Mouse (Mus musculus): ENCODE results near the gene Ralgps2. TPM values are rescaled to one million over a fixed set of nuclear protein-coding genes. Genes with fewer than 3 reads are reported as not detected.

Ralgps2 gene
- polyA plus RNA-seq, 1 experiment from 2014 or later, result 120 TPM

- peak; percentile 75 for ATAC-seq (ENCODE audit: low FRiP score, low read depth)
- Histone ChIP-seq H3K4me1 (peaks cover 20% of the 10 kb centered on the region), H3K9me3 (no peaks in the 10 kb centered on the region), H3K27ac (no peak overlapping the region), H3K36me3 (no peaks in the 10 kb centered on the region), H3K27me3 (replicated peaks) (no peaks in the 10 kb centered on the region), H3K4me2 (replicated peaks) (peak overlapping the region; percentile 38), H3K9ac (no peak overlapping the region), H3K4me3 (no peak overlapping the region)
- 6% methylated on average over 6 of the region's 6 CpGs for WGBS
These were observed 100.7 kb downstream of the Ralgps2 start for GRCm38 (mm10) chr1:156838695-156839094.

- H3K4me1 ChIP-seq, result peaks cover 18% of the 10 kb centered on the region
- no peaks in the 10 kb centered on the region for H3K27me3 ChIP-seq (replicated peaks)
- no peak within 1 kb of the TSS for H3K4me3 ChIP-seq
- ATAC-seq (ENCODE audit: low FRiP score, low read depth), result no peak
- no peaks in the 10 kb centered on the region for H3K36me3 ChIP-seq
- H3K9me3 ChIP-seq, result no peaks in the 10 kb centered on the region
- H3K9ac ChIP-seq, result no peak within 1 kb of the TSS
- no peak within 1 kb of the TSS for H3K27ac ChIP-seq
- peak within 1 kb of the TSS; percentile 38 for H3K4me2 ChIP-seq (replicated peaks)
- 50% methylated on average over 4 of the region's 4 CpGs for WGBS
These were observed 101.2 kb downstream of the Ralgps2 start, which contains the start of gene Angptl1 for GRCm38 (mm10) chr1:156838177-156838576. TSS of gene Angptl1 (plus strand) at chr1:156838562.

GRCm38 (mm10) chr1:156819236-156819635, 120.2 kb downstream of the Ralgps2 start:
- Histone ChIP-seq H3K27me3 (replicated peaks) (no peaks in the 10 kb centered on the region), H3K36me3 (peaks cover 51% of the 10 kb centered on the region), H3K4me3 (no peak overlapping the region), H3K9ac (no peak overlapping the region), H3K27ac (no peak overlapping the region), H3K4me2 (replicated peaks) (no peak overlapping the region), H3K4me1 (no peaks in the 10 kb centered on the region), H3K9me3 (no peaks in the 10 kb centered on the region)
- 100% methylated on average over 1 of the region's 1 CpGs for WGBS
- no peak for ATAC-seq (ENCODE audit: low FRiP score, low read depth)

- Histone ChIP-seq H3K4me3 (no peak overlapping the region), H3K4me2 (replicated peaks) (no peak overlapping the region), H3K9me3 (no peaks in the 10 kb centered on the region), H3K27me3 (replicated peaks) (no peaks in the 10 kb centered on the region), H3K4me1 (peaks cover 4% of the 10 kb centered on the region; the same call in 1 of the 2 replicates), H3K9ac (no peak overlapping the region), H3K27ac (no peak overlapping the region), H3K36me3 (peaks cover 33% of the 10 kb centered on the region)
- no peak for ATAC-seq (ENCODE audit: low FRiP score, low read depth)
- WGBS, result 81% methylated on average over 6 of the region's 6 CpGs
These were observed 125.9 kb downstream of the Ralgps2 start for GRCm38 (mm10) chr1:156813485-156813884.

- peaks cover 4% of the 10 kb centered on the region; the same call in 1 of the 2 replicates for H3K4me1 ChIP-seq
- no peak for ATAC-seq (ENCODE audit: low FRiP score, low read depth)
- no peak overlapping the region for H3K4me2 ChIP-seq (replicated peaks)
- WGBS, result 75% methylated on average over 8 of the region's 8 CpGs
- H3K36me3 ChIP-seq, result peaks cover 25% of the 10 kb centered on the region
- no peak overlapping the region for H3K4me3 ChIP-seq
- no peaks in the 10 kb centered on the region for H3K27me3 ChIP-seq (replicated peaks)
- no peaks in the 10 kb centered on the region for H3K9me3 ChIP-seq
- H3K27ac ChIP-seq, result no peak overlapping the region
- H3K9ac ChIP-seq, result no peak overlapping the region
These were observed 126.7 kb downstream of the Ralgps2 start for GRCm38 (mm10) chr1:156812716-156813115.

GRCm38 (mm10) chr1:156811928-156812327, 127.5 kb downstream of the Ralgps2 start:
- Histone ChIP-seq H3K4me2 (replicated peaks) (no peak overlapping the region), H3K9me3 (no peaks in the 10 kb centered on the region), H3K27ac (no peak overlapping the region), H3K27me3 (replicated peaks) (no peaks in the 10 kb centered on the region), H3K4me3 (no peak overlapping the region), H3K4me1 (peaks cover 4% of the 10 kb centered on the region; the same call in 1 of the 2 replicates), H3K9ac (no peak overlapping the region), H3K36me3 (peaks cover 17% of the 10 kb centered on the region)
- no peak for ATAC-seq (ENCODE audit: low FRiP score, low read depth)
- 56% methylated on average over 7 of the region's 7 CpGs for WGBS

GRCm38 (mm10) chr1:156808332-156808731, 131.1 kb downstream of the Ralgps2 start:
- Histone ChIP-seq H3K9me3 (no peaks in the 10 kb centered on the region), H3K9ac (no peak overlapping the region), H3K27me3 (replicated peaks) (no peaks in the 10 kb centered on the region), H3K4me2 (replicated peaks) (no peak overlapping the region), H3K36me3 (peaks cover 4% of the 10 kb centered on the region), H3K27ac (no peak overlapping the region), H3K4me1 (peaks cover 4% of the 10 kb centered on the region; the same call in 1 of the 2 replicates), H3K4me3 (no peak overlapping the region)
- WGBS, result 36% methylated on average over 10 of the region's 10 CpGs
- ATAC-seq (ENCODE audit: low FRiP score, low read depth), result no peak

GRCm38 (mm10) chr1:156801276-156801675, 138.2 kb downstream of the Ralgps2 start:
- Histone ChIP-seq H3K9ac (no peak overlapping the region), H3K36me3 (no peaks in the 10 kb centered on the region), H3K4me1 (no peaks in the 10 kb centered on the region), H3K27ac (no peak overlapping the region), H3K27me3 (replicated peaks) (no peaks in the 10 kb centered on the region), H3K9me3 (no peaks in the 10 kb centered on the region), H3K4me2 (replicated peaks) (no peak overlapping the region), H3K4me3 (no peak overlapping the region)
- WGBS, result 74% methylated on average over 6 of the region's 6 CpGs
- no peak for ATAC-seq (ENCODE audit: low FRiP score, low read depth)

- H3K27ac ChIP-seq, result no peak overlapping the region
- H3K27me3 ChIP-seq (replicated peaks), result no peaks in the 10 kb centered on the region
- H3K9me3 ChIP-seq, result no peaks in the 10 kb centered on the region
- no peak overlapping the region for H3K4me2 ChIP-seq (replicated peaks)
- no peaks in the 10 kb centered on the region for H3K36me3 ChIP-seq
- H3K9ac ChIP-seq, result no peak overlapping the region
- H3K4me3 ChIP-seq, result no peak overlapping the region
- no peaks in the 10 kb centered on the region for H3K4me1 ChIP-seq
- WGBS, result 71% methylated on average over 9 of the region's 9 CpGs
- ATAC-seq (ENCODE audit: low FRiP score, low read depth), result no peak
These were observed 143.2 kb downstream of the Ralgps2 start for GRCm38 (mm10) chr1:156796251-156796650.

GRCm38 (mm10) chr1:156789844-156790490, 149.5 kb downstream of the Ralgps2 start:
- no peak overlapping the region for H3K4me3 ChIP-seq
- WGBS, result 2% methylated on average over 5 of the region's 5 CpGs
- H3K27me3 ChIP-seq (replicated peaks), result no peaks in the 10 kb centered on the region
- H3K4me1 ChIP-seq, result peaks cover 27% of the 10 kb centered on the region
- H3K9me3 ChIP-seq, result no peaks in the 10 kb centered on the region
- H3K4me2 ChIP-seq (replicated peaks), result no peak overlapping the region
- peak; percentile 41; the same call in 1 of the 2 replicates for ATAC-seq (ENCODE audit: low FRiP score, low read depth)
- no peaks in the 10 kb centered on the region for H3K36me3 ChIP-seq
- H3K27ac ChIP-seq, result no peak overlapping the region
- no peak overlapping the region for H3K9ac ChIP-seq

- Histone ChIP-seq H3K27me3 (replicated peaks) (no peaks in the 10 kb centered on the region), H3K4me1 (peaks cover 35% of the 10 kb centered on the region), H3K9ac (no peak overlapping the region), H3K4me2 (replicated peaks) (no peak overlapping the region), H3K4me3 (no peak overlapping the region), H3K9me3 (no peaks in the 10 kb centered on the region), H3K27ac (no peak overlapping the region), H3K36me3 (no peaks in the 10 kb centered on the region)
- ATAC-seq (ENCODE audit: low FRiP score, low read depth), result no peak
- WGBS, result 24% methylated on average over 6 of the region's 6 CpGs
These were observed 152.1 kb downstream of the Ralgps2 start for GRCm38 (mm10) chr1:156787164-156787863.

- Histone ChIP-seq H3K27me3 (replicated peaks) (no peaks in the 10 kb centered on the region), H3K9me3 (no peaks in the 10 kb centered on the region), H3K4me1 (peaks cover 48% of the 10 kb centered on the region), H3K36me3 (no peaks in the 10 kb centered on the region), H3K9ac (no peak overlapping the region), H3K4me3 (no peak overlapping the region), H3K27ac (no peak overlapping the region), H3K4me2 (replicated peaks) (no peak overlapping the region)
- ATAC-seq (ENCODE audit: low FRiP score, low read depth), result no peak
- WGBS, result 77% methylated on average over 2 of the region's 2 CpGs
These were observed 153.4 kb downstream of the Ralgps2 start for GRCm38 (mm10) chr1:156786074-156786473.

Data from neural tube, embryonic 12.5 days (tissue).